Mouse (Mus musculus): ENCODE measurements around the gene Dnah11.

DNA sequence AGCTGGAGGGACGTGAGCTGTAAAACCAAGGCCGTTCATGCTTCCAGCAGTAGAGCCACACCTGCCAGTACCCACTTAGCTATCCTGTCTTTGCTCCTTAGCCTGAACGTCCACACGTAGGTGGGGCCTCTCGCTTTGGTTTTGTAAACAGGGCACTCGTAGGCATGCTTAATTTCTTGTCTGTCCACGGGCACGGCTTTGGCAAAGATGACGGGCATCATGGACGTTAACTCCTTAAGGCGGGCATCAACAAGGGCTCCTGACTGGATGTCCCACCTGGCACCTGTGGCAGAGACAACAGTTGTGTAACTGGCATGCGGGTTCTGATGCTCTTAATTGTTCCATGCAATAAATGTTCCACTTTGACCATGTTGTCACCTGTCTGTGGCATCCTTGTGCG lies 320.5 kb downstream of the Dnah11 start:
- TF ChIP-seq POLR2A (IDR thresholded peaks at IDR 0.05; ENCODE audit: insufficient read length, low read depth) (no peak), USF1 (IDR thresholded peaks at IDR 0.05; ENCODE audit: low read depth) (no peak), E2F4 (IDR thresholded peaks at IDR 0.05; ENCODE audit: insufficient read depth) (no peak), POLR2AphosphoS2 (IDR thresholded peaks at IDR 0.05; ENCODE audit: insufficient read length, low read depth) (no peak), MAX (IDR thresholded peaks at IDR 0.05; ENCODE audit: low read depth) (no peak), MYOG (IDR thresholded peaks at IDR 0.05; ENCODE audit: control insufficient read depth in 1 of 3, insufficient read depth in 1 of 3, insufficient read length in 2 of 3, low read depth in 2 of 3) (no peak), TCF12 (IDR thresholded peaks at IDR 0.05; ENCODE audit: insufficient read depth, poor library complexity, severe bottlenecking) (no peak), TCF3 (IDR thresholded peaks at IDR 0.05; ENCODE audit: insufficient read length, low read depth) (no peak), MYOD1 (IDR thresholded peaks at IDR 0.05; ENCODE audit: control insufficient read depth in 1 of 3, insufficient read length in 2 of 3, low read depth in 2 of 3) (no peak)

All from myocyte (in vitro differentiated cells).